In genomic region chr12:73094189-73094588, GRCm38 (mm10) we compare ENCODE assay signal across 18 mouse cellular contexts. TPM values are rescaled to one million over a fixed set of nuclear protein-coding genes. Genes with fewer than 3 reads are reported as not detected.
"Had no signal": no experiment of that assay in that cellular context is flagged by ENCODE, and none has a peak within 500 bp of the region (broad histone marks: within the 10 kb centered on the region; RNA-seq: fewer than 3 reads in every experiment).

No protein-coding gene starts in this region.

- H3K4me1 ChIP-seq: kidney, embryonic 15.5 days had no signal

- H3K4me3 ChIP-seq: kidney, embryonic 15.5 days; layer of hippocampus, adult 2 months; left cerebral cortex, adult 2 months had no signal

- DNase-seq: kidney, adult 18-20 months; layer of hippocampus, adult 9-11 months; lung, adult 18-20 months; lung, postnatal 14 days; lung, postnatal 4 days; midbrain, embryonic 14.5 days; thymus, adult 18-20 months; thymus, postnatal 36 days had no signal

- ATAC-seq: hindbrain, postnatal 0 days; inflammation-experienced regulatory T-cells, adult 6 months had no signal

- H3K27me3 ChIP-seq: kidney, embryonic 15.5 days had no signal

- H3K36me3 ChIP-seq: kidney, embryonic 15.5 days had no signal

- H3K27ac ChIP-seq: hindbrain, postnatal 0 days; kidney, embryonic 15.5 days; layer of hippocampus, adult 2 months; left cerebral cortex, adult 2 months had no signal

- H3K9me3 ChIP-seq: kidney, embryonic 15.5 days had no signal

- H3K4me2 ChIP-seq: kidney, embryonic 15.5 days; midbrain, embryonic 11.5 days had no signal

- H3K9ac ChIP-seq: kidney, embryonic 15.5 days had no signal

RNA-seq across cellular contexts. Expression of gene Six1, which starts 40.5 kb away (rescaled TPM):
- polyA plus RNA-seq: inflammation-experienced regulatory T-cells, adult 6 months; intestine, embryonic 16.5 days; large intestine, adult 2 months; small intestine, adult 2 months; spleen, adult 2 months had no signal
